Mouse (Mus musculus) liver, embryonic 11.5 days (tissue): ENCODE results near the gene Rab3il1. TPM values are rescaled to one million over a fixed set of nuclear protein-coding genes. Genes with fewer than 3 reads are reported as not detected.

Experiments used
- ATAC-seq: fragments of 200-750 bp; cut with Nextera tagmentation; replicated peaks from 2 replicates; pipeline ENCODE4 v1.8.0; 2017; ENCODE audit warnings: moderate number of reproducible peaks, mild to moderate bottlenecking, moderate TSS enrichment, moderate library complexity; ENCODE audit not compliant: low FRiP score
- DNase-seq: peaks from one replicate; pipeline ENCODE4 v3.0.0-alpha.2; 2017; ENCODE audit warnings: low spot score
- H3K27ac ChIP-seq: fragments of 300-500 bp; sonication (generic); 2 replicates; pipeline ENCODE4 v1.5.1; 2014; ENCODE audit warnings: mild to moderate bottlenecking, low read depth, low read length, control low read depth
- H3K27me3 ChIP-seq: fragments of 300-500 bp; sonication (generic); replicated peaks from 2 replicates; pipeline ENCODE4 v1.6.1; 2014; ENCODE audit warnings: low read length, mixed read lengths; ENCODE audit not compliant: control insufficient read depth, insufficient read depth
- H3K36me3 ChIP-seq: fragments of 300-500 bp; sonication (generic); 2 replicates; pipeline ENCODE4 v1.6.1; 2014; ENCODE audit warnings: mild to moderate bottlenecking, low read length, moderate library complexity, mixed read lengths; ENCODE audit not compliant: control insufficient read depth, insufficient read depth
- H3K4me1 ChIP-seq: fragments of 300-500 bp; sonication (generic); replicated peaks from 2 replicates; pipeline ENCODE4 v1.6.1; 2014; ENCODE audit warnings: low read length, mixed read lengths; ENCODE audit not compliant: control insufficient read depth, insufficient read depth
- H3K4me2 ChIP-seq: fragments of 300-500 bp; sonication (generic); 2 replicates; pipeline ENCODE4 v1.6.1; 2014; ENCODE audit warnings: mild to moderate bottlenecking, control low read depth, moderate library complexity
- H3K4me3 ChIP-seq: fragments of 300-500 bp; sonication (generic); 2 replicates; pipeline ENCODE4 v1.5.1; 2014; ENCODE audit warnings: low read depth, low read length, control low read depth
- H3K9ac ChIP-seq: fragments of 300-500 bp; sonication (generic); 2 replicates; pipeline ENCODE4 v1.6.1; 2014; ENCODE audit warnings: low read depth, low read length, control low read depth
- H3K9me3 ChIP-seq: fragments of 300-500 bp; sonication (generic); 2 replicates; pipeline ENCODE4 v1.6.1; 2016; ENCODE audit warnings: low read length, inconsistent platforms, mixed read lengths; ENCODE audit not compliant: control insufficient read depth
- WGBS: fragments of 180-500 bp; shearing (Covaris S2); extraction: QIAGEN DNeasy Blood & Tissue Kit; methylation state at CpG from one replicate; pipeline ENCODE4 v1.1.7; 2014; 5-methylcytosine and 5-hydroxymethylcytosine counted together
- polyA plus RNA-seq: library from polyadenylated mRNA; unstranded; fragments of >200 nt; fragmentation: Nextera tagmentation; extraction: Ambion mirVana; gene quantifications from 2 replicates; pipeline ENCODE4 v1.2.1, GENCODE M21; 2014

The Rab3il1 gene
- polyA plus RNA-seq, 1 experiment from 2014 or later = 137 TPM

DNA sequence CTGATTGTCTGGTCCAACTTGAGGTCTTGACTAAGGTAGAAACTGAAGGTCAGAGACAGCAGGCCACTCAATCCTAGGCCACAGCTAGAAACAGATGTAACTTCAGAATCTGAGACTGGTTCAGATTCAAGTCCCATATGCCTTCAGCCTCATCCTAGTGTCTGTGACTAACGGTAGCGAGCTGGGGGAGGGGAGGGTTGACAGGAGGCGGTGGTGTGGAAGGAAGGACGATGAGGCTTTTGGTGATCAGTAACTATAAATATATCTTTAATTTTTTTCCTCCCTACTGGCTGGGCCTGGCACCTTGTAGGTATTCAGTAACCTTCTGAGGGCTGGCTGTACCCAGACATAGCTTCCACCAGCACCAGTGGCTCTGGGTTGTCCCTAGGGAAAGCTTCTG is 14.0 kb downstream of the Rab3il1 start:
- no peaks in the 10 kb centered on the region for H3K27me3 ChIP-seq
- WGBS = 31% methylated on average over 4 of the region's 4 CpGs

DNA sequence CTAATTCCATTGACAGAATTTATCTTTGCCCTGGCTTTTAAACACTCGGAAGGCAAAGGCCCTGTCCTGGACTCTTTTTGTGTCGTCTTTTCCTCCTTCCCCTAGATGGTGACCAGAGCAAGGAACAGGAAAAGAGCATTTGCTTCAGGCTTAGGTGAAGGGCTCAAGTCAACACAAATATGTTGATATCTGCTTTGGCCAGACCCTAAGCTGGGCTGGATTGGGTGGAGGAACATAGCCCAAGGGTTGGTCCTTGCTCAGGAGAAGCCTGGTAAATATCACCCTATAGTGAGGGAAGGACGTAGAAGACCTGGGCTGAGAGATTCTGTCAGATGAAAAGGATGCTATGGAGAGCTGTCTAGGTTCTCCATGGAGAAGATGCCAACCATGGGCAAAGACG is 14.7 kb downstream of the Rab3il1 start:
- peak overlapping the region; percentile 69 for H3K4me3 ChIP-seq
- peak overlapping the region; percentile 74 for H3K9ac ChIP-seq
- 52% methylated on average over 4 of the region's 4 CpGs for WGBS

More for the DNA sequence above, 14.0 kb downstream of the Rab3il1 start:
- ATAC-seq = no peak
- no peaks in the 10 kb centered on the region for H3K36me3 ChIP-seq
- peak overlapping the region; percentile 69 for H3K4me3 ChIP-seq
- no peak for DNase-seq
- H3K4me1 ChIP-seq = peaks cover 70% of the 10 kb centered on the region
- H3K4me2 ChIP-seq = peak overlapping the region; percentile 100
- peak overlapping the region; percentile 95 for H3K27ac ChIP-seq
- H3K9ac ChIP-seq = peak overlapping the region; percentile 74
- H3K9me3 ChIP-seq = no peaks in the 10 kb centered on the region

DNA sequence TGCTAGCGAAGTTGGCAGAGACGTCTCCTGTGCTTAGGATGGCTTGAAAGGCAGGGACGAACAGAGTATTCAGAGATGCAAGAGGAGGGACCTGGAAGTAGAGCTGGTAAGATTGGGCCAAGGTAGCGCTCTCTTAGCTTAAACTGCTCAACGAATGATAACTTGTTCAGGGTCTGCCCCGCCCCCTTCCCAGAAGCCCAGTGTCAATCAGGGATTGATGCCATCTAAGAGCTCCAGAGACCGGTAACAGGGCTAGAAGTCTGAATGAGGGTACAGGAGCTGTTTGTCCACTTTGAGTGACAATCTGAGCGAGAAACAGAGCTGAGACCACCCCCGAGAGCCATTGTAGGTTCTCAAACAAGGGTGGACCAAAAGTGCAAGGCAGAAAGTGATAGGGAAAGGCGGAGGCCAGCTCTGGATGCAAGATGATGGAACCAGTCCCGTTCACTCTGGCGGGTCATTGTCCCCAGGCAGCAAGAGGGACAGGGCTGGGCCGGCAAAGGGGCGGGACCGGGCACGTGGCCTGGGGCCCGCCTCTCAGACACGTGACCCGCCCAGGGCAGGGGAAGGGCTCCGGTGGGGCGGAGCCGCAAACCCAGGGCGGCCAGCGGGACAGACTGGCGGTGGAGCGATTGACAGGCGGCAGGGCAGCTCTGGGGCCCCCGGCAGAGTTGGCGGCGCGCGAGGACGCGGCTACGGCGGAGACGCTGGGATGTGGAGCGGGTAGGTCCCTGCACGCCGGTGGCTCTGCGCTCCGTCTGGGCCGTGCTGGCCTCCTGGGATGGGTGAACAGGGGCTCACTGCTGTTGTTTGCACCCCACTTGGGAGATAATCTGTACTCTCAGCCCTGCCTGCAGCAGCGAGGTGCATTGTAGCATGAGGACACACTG is 16.4 kb downstream of the Rab3il1 start:
- Histone ChIP-seq H3K4me1 (peaks cover 82% of the 10 kb centered on the region), H3K36me3 (no peaks in the 10 kb centered on the region), H3K27me3 (no peaks in the 10 kb centered on the region), H3K27ac (peak overlapping the region; percentile 95), H3K4me2 (peak overlapping the region; percentile 100), H3K9ac (peak overlapping the region; percentile 74), H3K4me3 (peak overlapping the region; percentile 69), H3K9me3 (no peaks in the 10 kb centered on the region)
- DNase-seq = peak; percentile 93
- WGBS = 6% methylated on average over 44 of the region's 44 CpGs
- peak; percentile 86 for ATAC-seq

More for the DNA sequence above, 14.7 kb downstream of the Rab3il1 start:
- Histone ChIP-seq H3K4me1 (peaks cover 77% of the 10 kb centered on the region), H3K36me3 (no peaks in the 10 kb centered on the region), H3K27me3 (no peaks in the 10 kb centered on the region), H3K9me3 (no peaks in the 10 kb centered on the region), H3K27ac (peak overlapping the region; percentile 95), H3K4me2 (peak overlapping the region; percentile 100)
- DNase-seq (no peak), ATAC-seq (no peak)

DNA sequence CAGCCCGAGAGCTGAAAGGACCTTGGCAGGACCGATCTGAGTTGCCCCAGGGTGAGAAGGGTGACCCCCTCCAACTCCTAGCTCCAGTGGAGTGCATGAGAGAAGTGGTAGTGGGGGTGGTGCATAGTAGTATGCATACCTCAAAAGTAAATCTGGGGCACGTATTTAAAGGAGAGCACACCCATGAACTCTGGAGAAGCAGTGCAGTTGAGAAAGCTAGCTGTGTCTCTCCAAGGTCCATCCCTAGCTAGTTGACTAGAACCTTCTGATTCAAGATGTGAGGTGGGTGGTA is 17.0 kb downstream of the Rab3il1 start:
- Histone ChIP-seq H3K4me3 (peak overlapping the region; percentile 69), H3K27me3 (no peaks in the 10 kb centered on the region), H3K4me1 (peaks cover 82% of the 10 kb centered on the region), H3K27ac (peak overlapping the region; percentile 75), H3K9ac (peak overlapping the region; percentile 74), H3K36me3 (no peaks in the 10 kb centered on the region), H3K9me3 (no peaks in the 10 kb centered on the region), H3K4me2 (peak overlapping the region; percentile 100)
- 0% methylated on average over 3 of the region's 3 CpGs for WGBS
- DNase-seq (no peak), ATAC-seq (no peak)

DNA sequence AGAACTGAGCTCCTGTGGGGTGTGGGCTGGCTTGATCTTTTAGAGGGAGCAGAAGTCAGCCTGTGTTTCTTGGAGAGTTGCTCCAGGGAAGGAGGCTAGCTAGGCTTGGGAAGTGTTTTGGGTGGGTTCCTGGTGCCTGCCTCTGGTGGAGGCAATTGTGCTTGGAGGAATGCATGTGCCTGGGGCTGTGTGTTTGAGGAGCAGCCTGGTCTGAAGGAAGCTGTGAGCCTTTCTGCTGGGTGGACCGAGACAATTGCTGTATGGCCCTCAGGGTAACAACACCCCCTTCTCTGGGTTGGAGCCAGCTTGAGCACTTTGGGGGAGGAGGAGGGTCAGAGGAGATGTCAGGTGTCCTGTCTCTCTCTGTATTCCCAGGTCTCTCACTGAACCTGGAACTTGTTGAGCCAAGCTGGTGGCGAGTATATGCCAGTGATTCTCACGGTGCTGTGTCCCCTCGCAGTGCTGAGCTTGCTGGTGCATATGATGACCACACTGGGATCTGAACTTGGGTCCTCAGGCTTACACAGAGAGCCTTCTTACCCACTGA is 17.8 kb downstream of the Rab3il1 start:
- H3K9ac ChIP-seq = peak overlapping the region; percentile 74
- peaks cover 82% of the 10 kb centered on the region for H3K4me1 ChIP-seq
- H3K4me2 ChIP-seq = peak overlapping the region; percentile 100
- DNase-seq (no peak), ATAC-seq (no peak)
- H3K4me3 ChIP-seq = peak overlapping the region; percentile 69
- no peaks in the 10 kb centered on the region for H3K9me3 ChIP-seq
- no peaks in the 10 kb centered on the region for H3K27me3 ChIP-seq
- 78% methylated on average over 4 of the region's 4 CpGs for WGBS
- H3K36me3 ChIP-seq = no peaks in the 10 kb centered on the region
- H3K27ac ChIP-seq = no peak overlapping the region

DNA sequence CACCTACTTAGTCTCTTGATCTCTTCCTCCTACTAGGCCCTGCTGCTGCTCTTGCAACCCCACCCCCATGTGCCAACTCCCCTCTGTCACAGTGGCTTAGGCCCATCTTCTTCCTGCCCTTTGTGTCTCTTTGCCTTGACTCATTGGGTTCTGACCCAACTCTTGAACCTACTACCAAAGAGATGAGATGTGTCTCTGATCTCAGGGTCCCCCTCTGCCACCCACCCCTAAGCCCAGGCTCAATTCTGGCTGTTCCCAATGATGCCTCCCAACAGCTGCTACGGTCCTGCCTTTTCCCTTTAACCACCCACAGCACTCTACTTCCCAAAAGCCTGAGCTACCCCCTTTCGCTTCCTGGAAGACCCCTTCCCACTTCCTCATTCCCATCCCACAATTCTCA is 20.5 kb downstream of the Rab3il1 start:
- Histone ChIP-seq H3K36me3 (no peaks in the 10 kb centered on the region; the same call in 1 of the 2 replicates), H3K27ac (no peak overlapping the region)

DNA sequence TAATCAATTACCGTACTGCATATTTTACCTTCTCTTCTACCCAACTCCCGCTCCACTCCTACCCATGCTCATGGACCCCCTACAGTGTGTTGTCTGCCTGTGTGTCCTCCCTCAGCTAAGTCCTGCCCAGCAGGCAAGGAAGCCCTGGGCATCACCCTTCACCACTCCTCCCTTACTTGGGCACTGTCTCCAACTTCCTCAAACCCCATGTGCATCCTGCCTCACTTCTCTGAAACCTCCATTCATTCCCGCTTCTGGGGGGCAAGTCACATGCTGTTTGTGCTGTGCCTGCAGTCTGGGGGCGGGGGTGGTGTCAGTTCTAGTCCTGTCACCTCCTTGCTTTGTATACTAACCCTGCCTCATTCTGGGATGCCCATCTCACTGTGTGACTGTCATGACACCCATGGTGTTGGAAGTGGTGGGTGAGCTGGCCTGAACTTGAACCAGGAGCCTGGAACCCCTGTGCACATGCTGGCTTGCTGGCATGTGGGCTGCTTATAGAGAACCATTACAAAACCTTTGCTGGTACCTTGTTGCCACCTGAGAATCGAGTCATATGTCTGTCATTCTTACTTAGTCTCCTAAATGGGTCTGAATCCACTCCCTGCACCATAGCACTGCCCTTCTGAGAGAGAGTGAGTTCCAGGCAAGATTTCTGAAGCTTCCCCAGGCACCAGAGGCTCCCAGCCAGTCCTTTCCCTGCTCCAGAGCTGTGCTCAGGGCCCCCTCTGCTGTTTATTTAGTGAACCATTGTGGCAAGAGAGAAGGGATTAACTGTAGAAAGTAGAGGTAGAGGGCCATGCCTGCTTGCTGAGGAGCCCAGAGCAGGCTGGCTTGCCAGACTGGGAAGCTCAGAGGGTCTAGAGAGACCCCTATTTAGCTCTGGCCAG is 21.2 kb downstream of the Rab3il1 start:
- Histone ChIP-seq H3K9ac (no peak overlapping the region), H3K4me2 (peak overlapping the region; percentile 21), H3K9me3 (no peaks in the 10 kb centered on the region), H3K4me3 (no peak overlapping the region), H3K36me3 (peaks cover 7% of the 10 kb centered on the region), H3K27ac (peak overlapping the region; percentile 67), H3K27me3 (no peaks in the 10 kb centered on the region), H3K4me1 (peaks cover 76% of the 10 kb centered on the region)
- DNase-seq = no peak
- no peak for ATAC-seq
- 63% methylated on average over 5 of the region's 5 CpGs for WGBS

More for the DNA sequence above, 20.5 kb downstream of the Rab3il1 start:
- Histone ChIP-seq H3K4me3 (no peak overlapping the region), H3K9me3 (no peaks in the 10 kb centered on the region), H3K4me1 (peaks cover 83% of the 10 kb centered on the region), H3K9ac (no peak overlapping the region), H3K4me2 (no peak overlapping the region), H3K27me3 (no peaks in the 10 kb centered on the region)
- DNase-seq (no peak), ATAC-seq (no peak)
- WGBS = 83% methylated on average over 2 of the region's 2 CpGs

DNA sequence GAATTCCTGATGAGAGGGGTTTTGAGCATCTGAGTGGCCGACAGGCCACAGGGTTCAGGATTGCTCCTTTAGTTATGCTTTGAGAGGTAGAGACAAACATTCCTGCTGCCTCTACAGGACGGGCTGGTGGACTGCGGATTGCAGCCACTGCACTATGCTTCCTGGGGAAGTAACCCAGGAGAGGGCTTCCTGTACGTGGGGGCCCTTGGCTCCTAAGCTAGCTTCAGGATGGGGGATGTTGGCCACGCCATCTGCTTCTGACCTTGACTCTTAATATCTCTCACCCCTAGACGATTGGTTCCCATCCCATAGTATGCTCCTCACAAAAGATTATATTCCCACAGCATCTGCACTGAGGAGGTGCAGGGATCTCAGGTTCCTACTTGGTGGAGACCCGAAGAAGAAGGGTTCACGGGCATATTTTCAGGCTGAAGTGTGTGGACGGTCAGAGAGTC is 21.9 kb downstream of the Rab3il1 start:
- Histone ChIP-seq H3K4me3 (no peak overlapping the region), H3K9ac (no peak overlapping the region), H3K4me2 (peak overlapping the region; percentile 21), H3K27me3 (no peaks in the 10 kb centered on the region), H3K36me3 (peaks cover 13% of the 10 kb centered on the region), H3K4me1 (peaks cover 72% of the 10 kb centered on the region), H3K9me3 (no peaks in the 10 kb centered on the region), H3K27ac (peak overlapping the region; percentile 67)
- 50% methylated on average over 9 of the region's 9 CpGs for WGBS
- DNase-seq (no peak), ATAC-seq (no peak; the same call in 1 of the 2 replicates)
